In the genomic region with DNA sequence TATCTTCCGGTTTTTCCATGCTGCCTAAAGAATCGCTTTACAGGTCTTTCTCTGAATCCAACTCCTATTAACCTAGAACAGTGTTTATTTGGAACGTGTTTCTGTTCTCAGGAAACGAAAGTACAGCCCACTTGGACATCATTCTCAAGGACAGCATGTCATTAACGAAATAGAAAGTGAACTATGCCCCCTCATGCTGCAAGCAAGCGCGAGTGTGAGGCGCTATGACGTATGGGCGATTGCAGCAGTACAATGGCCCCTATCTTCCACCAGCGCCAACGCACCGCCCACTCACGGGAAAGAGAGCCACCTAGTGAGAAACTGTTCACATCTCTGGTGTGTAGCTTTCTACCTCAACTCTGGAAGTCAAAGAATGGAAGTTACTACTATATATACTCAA, we compare ENCODE assay signal across 8 mouse cellular contexts. TPM values are rescaled to one million over a fixed set of nuclear protein-coding genes. Genes with fewer than 3 reads are reported as not detected.
DNase-seq lines count a peak whose midpoint lies in the region; ATAC-seq and TF ChIP-seq lines count a peak whose summit lies in the region.

No protein-coding gene starts in this region.

- H3K27me3 ChIP-seq in hindbrain, postnatal 0 days (ENCODE audit: insufficient read depth, low read length), result no peaks in the 10 kb centered on the region

- 0 out of 2 replicates have a peak overlapping the region, but pooled peaks have one; percentile 13 for H3K9ac ChIP-seq in hindbrain, postnatal 0 days (replicated peaks; ENCODE audit: low read length)

- intact Hi-C loops in gastrocnemius, adult 2 months (cut with DNase I), result loop anchor here (5.0 kb wide), 1 partner anchor 137 kb away; a partner anchor contains a TSS

- H3K27ac ChIP-seq in gastrocnemius, adult 2 months, result peak overlapping the region; percentile 100
- H3K27ac ChIP-seq in hindbrain, postnatal 0 days, result peak overlapping the region; percentile 100

- H3K4me2 ChIP-seq in hindbrain, postnatal 0 days (ENCODE audit: low read depth, low read length), result peak overlapping the region; percentile 99

- TF ChIP-seq CTCF in gastrocnemius, adult 2 months (IDR thresholded peaks at IDR 0.05), result peak; percentile 79
- peak; percentile 85 for TF ChIP-seq CTCF in hindbrain, postnatal 0 days (IDR thresholded peaks at IDR 0.05; ENCODE audit: low read depth)

- peaks cover 6% of the 10 kb centered on the region for H3K4me1 ChIP-seq in hindbrain, postnatal 0 days (ENCODE audit: insufficient read depth, low read length)

- H3K4me3 ChIP-seq in gastrocnemius, adult 2 months, result peak overlapping the region; percentile 96
- peak overlapping the region; percentile 98 for H3K4me3 ChIP-seq in hindbrain, postnatal 0 days (ENCODE audit: low read length)

- ATAC-seq in activated CD4-positive, CD25-positive, alpha-beta regulatory T cell, adult 4 months, result peak; percentile 69
- ATAC-seq in common myeloid progenitor, adult 5-6 weeks (replicated peaks; ENCODE audit: low read depth, poor library complexity, severe bottlenecking), result peak; percentile 77
- ATAC-seq in hindbrain, postnatal 0 days, result 0 out of 2 replicates have a peak, but pooled peaks have one; percentile 10

- H3K9me3 ChIP-seq in hindbrain, postnatal 0 days (ENCODE audit: low read length), result no peaks in the 10 kb centered on the region

- H3K36me3 ChIP-seq in hindbrain, postnatal 0 days (ENCODE audit: insufficient read depth, low read length), result no peaks in the 10 kb centered on the region

- peak; percentile 89 for DNase-seq in gastrocnemius, adult 2 months
- peak; percentile 92 for DNase-seq in hindbrain, postnatal 0 days (ENCODE audit: low spot score)
- peak; percentile 83 to 90 for DNase-seq in left cerebral cortex, adult 18-20 months (ENCODE audit: low spot score in 2 of 2)
- peak; percentile 86 to 88 for DNase-seq in lung, postnatal 4 days
- DNase-seq in retina, postnatal 1 day, result peak; percentile 91
- peak; percentile 87 for DNase-seq in thymus, postnatal 4 days

- under 1% methylated on average over 14 of the region's 14 CpGs for WGBS in hindbrain, postnatal 0 days

RNA-seq across cellular contexts. Expression of a gene that starts 2.0 kb away (rescaled TPM):
- polyA plus RNA-seq in activated CD4-positive, CD25-positive, alpha-beta regulatory T cell, adult 4 months (2017; shearing (Covaris generic)), result 10 to 100 TPM; 35.3 to 38.1 TPM
- total RNA-seq in common myeloid progenitor, adult 5-6 weeks (2017), result 28.7 and 41.9 TPM in 2 replicates
- 10 to 100 TPM; 38.7 to 40.4 TPM for total RNA-seq in gastrocnemius, adult 2 months (2021)
- 60.8 and 65.0 TPM in 2 replicates for total RNA-seq in hindbrain, postnatal 0 days (2014; rRNA removed)
- polyA plus RNA-seq in hindbrain, postnatal 0 days (2015; fragmentation: Nextera tagmentation; extraction: Ambion mirVana), result 24.6 and 26.9 TPM in 2 replicates
- 10 to 100 TPM; 94.9 to 99.6 TPM for total RNA-seq in left cerebral cortex, adult 18-20 months (2021)

RNA-seq across cellular contexts. Expression of a gene that starts 50.3 kb away (rescaled TPM):
- 1 to 10 TPM; 1.4 to 2.0 TPM for polyA plus RNA-seq in activated CD4-positive, CD25-positive, alpha-beta regulatory T cell, adult 4 months (2017; shearing (Covaris generic))
- 0.09 TPM in 1 of 2 replicates, not detected in the other for total RNA-seq in common myeloid progenitor, adult 5-6 weeks (2017)
- under 1 TPM; 0.28 TPM for total RNA-seq in gastrocnemius, adult 2 months (2021)
- 120 and 121 TPM in 2 replicates for total RNA-seq in hindbrain, postnatal 0 days (2014; rRNA removed)
- 58.0 and 70.5 TPM in 2 replicates for polyA plus RNA-seq in hindbrain, postnatal 0 days (2015; fragmentation: Nextera tagmentation; extraction: Ambion mirVana)
- 100 to 1,000 TPM; 170 to 172 TPM for total RNA-seq in left cerebral cortex, adult 18-20 months (2021)

Comparison
In these comparisons a context has a peak if more than half of its experiments do, and no peak if none do; other contexts are left out.
1. Peak in every context shown above with its lines: DNase-seq, ATAC-seq, H3K4me3 ChIP-seq and H3K27ac ChIP-seq.
2. ATAC-seq: peak in every context shown above with its lines; median percentile 77 in common myeloid progenitor, adult 5-6 weeks; 69 in activated CD4-positive, CD25-positive, alpha-beta regulatory T cell, adult 4 months; 10 in hindbrain, postnatal 0 days.
3. RNA of a gene that starts 50.3 kb away (total RNA-seq): 170 to 172 TPM in left cerebral cortex, adult 18-20 months and 120 to 121 TPM in hindbrain, postnatal 0 days; 0.28 TPM in gastrocnemius, adult 2 months and 0.09 TPM in common myeloid progenitor, adult 5-6 weeks; every median in the first group is over 10 times any median in the second.